Mouse (Mus musculus) lung, adult 2 months (tissue): ENCODE results near the gene Tsga13.

Experiments
- CTCF ChIP-seq: fragments of 200-500 bp; IDR thresholded peaks from 2 replicates; pipeline ENCODE4 v1.5.1; 2011; ENCODE audit warnings: mild to moderate bottlenecking, low read length, control low read depth; ENCODE audit not compliant: insufficient read depth
- POLR2A ChIP-seq: fragments of 200-500 bp; IDR thresholded peaks from 2 replicates; pipeline ENCODE4 v1.6.1; 2011; ENCODE audit warnings: low read depth, mild to moderate bottlenecking, control low read depth, low read length, borderline replicate concordance; ENCODE audit errors: extremely low read depth

DNA sequence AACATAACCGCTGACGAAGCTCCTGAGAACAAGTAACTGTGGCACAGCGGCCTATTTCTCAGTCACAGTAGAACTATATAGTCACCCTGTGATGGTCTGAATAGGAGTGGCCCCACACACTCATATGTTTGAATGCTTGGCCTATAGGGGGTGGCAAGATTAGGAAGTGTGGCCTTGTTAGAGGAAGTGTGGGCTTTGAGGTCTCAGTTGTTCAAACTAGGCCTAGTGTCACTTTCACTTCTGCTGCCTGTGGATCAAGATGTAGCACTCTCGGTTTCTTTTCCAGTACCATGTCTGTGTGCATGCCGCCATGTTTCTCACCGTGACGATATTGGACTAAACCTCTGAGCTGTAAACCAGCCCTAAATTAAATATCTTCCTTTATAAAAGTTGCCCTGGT is 59.4 kb downstream of the Tsga13 start:
- TF ChIP-seq CTCF = no peak
- TF ChIP-seq POLR2A = no peak
